Mouse (Mus musculus) CH12.LX (cell line): Measurements from ENCODE around the gene Lypd6b. TPM values are rescaled to one million over a fixed set of nuclear protein-coding genes. Genes with fewer than 3 reads are reported as not detected.

Experiments used
- DNase-seq: peaks from one replicate; pipeline ENCODE4 v3.0.0-alpha.2; 2013; ENCODE audit errors: extremely low read depth
- H3K27ac ChIP-seq: 2 replicates; pipeline ENCODE4 v1.5.1; 2012; ENCODE audit warnings: low read depth, mild to moderate bottlenecking, control low read depth, moderate library complexity; ENCODE audit not compliant: insufficient read depth
- H3K27me3 ChIP-seq: replicated peaks from 2 replicates; pipeline ENCODE3; 2012; ENCODE audit warnings: inconsistent platforms
- H3K36me3 ChIP-seq, 2 experiments: replicated peaks in 1 of 2; 2 replicates each; pipeline versions ENCODE3 to v1.6.1; 2012; ENCODE audit warnings: inconsistent platforms in 1 of 2, low read length in 1 of 2, mild to moderate bottlenecking in 1 of 2, mixed read lengths in 1 of 2, moderate library complexity in 1 of 2; ENCODE audit not compliant: control insufficient read depth in 1 of 2, insufficient read depth in 1 of 2
- H3K4me1 ChIP-seq, 2 experiments: 2 replicates each; pipeline ENCODE4 v1.6.1; 2012; ENCODE audit warnings: inconsistent platforms in 1 of 2, moderate library complexity in 1 of 2; ENCODE audit not compliant: insufficient read depth in 2 of 2, control insufficient read depth in 1 of 2
- H3K4me2 ChIP-seq: 2 replicates; pipeline ENCODE4 v1.6.1; 2012; ENCODE audit warnings: low read depth, mild to moderate bottlenecking, control low read depth; ENCODE audit not compliant: poor library complexity, insufficient read depth, severe bottlenecking
- H3K4me3 ChIP-seq, 3 experiments: fragments of 150-350 bp in 1 of 3; sonication (generic) in 1 of 3; replicated peaks in 1 of 3; 2 replicates each; pipeline versions ENCODE3 to v1.5.1; 2011 to 2012; ENCODE audit warnings: low read depth in 2 of 3, low read length in 2 of 3, mild to moderate bottlenecking in 2 of 3, moderate library complexity in 2 of 3, control low read depth in 1 of 3, improper control_type of control experiment in 1 of 3, inconsistent platforms in 1 of 3, mixed read lengths in 1 of 3; ENCODE audit not compliant: poor library complexity in 1 of 3
- H3K79me2 ChIP-seq: replicated peaks from 2 replicates; pipeline ENCODE4 v1.6.1; 2012; ENCODE audit warnings: mild to moderate bottlenecking, moderate library complexity; ENCODE audit not compliant: control insufficient read depth, poor library complexity, insufficient read depth, severe bottlenecking; ENCODE audit errors: extremely low read depth
- H3K9ac ChIP-seq: 2 replicates; pipeline ENCODE4 v1.6.1; 2012; ENCODE audit warnings: low read depth, mild to moderate bottlenecking, control low read depth, moderate library complexity; ENCODE audit not compliant: insufficient read depth
- H3K9me3 ChIP-seq: replicated peaks from 2 replicates; pipeline ENCODE3; 2012; ENCODE audit warnings: low read length, inconsistent platforms, mixed read lengths
- BHLHE40 ChIP-seq: IDR thresholded peaks from 2 replicates; pipeline ENCODE4 v1.6.1; 2011; ENCODE audit warnings: mild to moderate bottlenecking, low read depth, low read length, improper control_type of control experiment
- CHD1 ChIP-seq: IDR thresholded peaks from 2 replicates; pipeline ENCODE4 v1.6.1; 2012; ENCODE audit warnings: low read depth, low read length, improper control_type of control experiment, inconsistent platforms
- CHD2 ChIP-seq: IDR thresholded peaks from 2 replicates; pipeline ENCODE4 v1.6.1; 2011; ENCODE audit warnings: low read length, improper control_type of control experiment
- CTCF ChIP-seq, 2 experiments: IDR thresholded peaks in 1 of 2; conservative IDR thresholded peaks in 1 of 2; 2 replicates each; pipeline ENCODE4 v1.5.1; 2011 to 2012; ENCODE audit warnings: low read depth in 2 of 2, low read length in 2 of 2, improper control_type of control experiment in 1 of 2, inconsistent platforms in 1 of 2, mild to moderate bottlenecking in 1 of 2, moderate library complexity in 1 of 2
- E2F4 ChIP-seq: IDR thresholded peaks from 2 replicates; pipeline ENCODE4 v1.6.1; 2011; ENCODE audit warnings: low read depth, low read length, improper control_type of control experiment; ENCODE audit not compliant: insufficient replicate concordance
- ETS1 ChIP-seq: conservative IDR thresholded peaks from 2 replicates; pipeline ENCODE4 v1.6.1; 2012; ENCODE audit warnings: low read depth, mild to moderate bottlenecking, inconsistent platforms, low read length, improper control_type of control experiment, moderate library complexity
- GABPA ChIP-seq: IDR thresholded peaks from 2 replicates; pipeline ENCODE4 v1.6.1; 2012; ENCODE audit warnings: low read depth, low read length, improper control_type of control experiment, inconsistent platforms; ENCODE audit not compliant: insufficient replicate concordance
- HCFC1 ChIP-seq: IDR thresholded peaks from 2 replicates; pipeline ENCODE4 v1.6.1; 2012; ENCODE audit warnings: low read depth, mild to moderate bottlenecking, inconsistent platforms, low read length, improper control_type of control experiment
- JUN ChIP-seq: IDR thresholded peaks from 2 replicates; pipeline ENCODE4 v1.6.1; 2011; ENCODE audit warnings: low read depth, mild to moderate bottlenecking, low read length, improper control_type of control experiment, moderate library complexity; ENCODE audit not compliant: insufficient read depth
- MAX ChIP-seq: IDR thresholded peaks from 2 replicates; pipeline ENCODE4 v1.6.1; 2011; ENCODE audit warnings: low read length, improper control_type of control experiment
- MAZ ChIP-seq: IDR thresholded peaks from 2 replicates; pipeline ENCODE4 v1.6.1; 2012; ENCODE audit warnings: low read depth, mild to moderate bottlenecking, inconsistent platforms, low read length, improper control_type of control experiment, moderate library complexity
- MEF2A ChIP-seq: IDR thresholded peaks from 2 replicates; pipeline ENCODE4 v1.6.1; 2014; ENCODE audit warnings: low read depth, mild to moderate bottlenecking, inconsistent platforms, low read length, improper control_type of control experiment, borderline replicate concordance
- MXI1 ChIP-seq: IDR thresholded peaks from 2 replicates; pipeline ENCODE4 v1.6.1; 2011; ENCODE audit warnings: mild to moderate bottlenecking, low read depth, low read length, improper control_type of control experiment
- MYC ChIP-seq: IDR thresholded peaks from 2 replicates; pipeline ENCODE4 v1.6.1; 2011; ENCODE audit warnings: low read depth, mild to moderate bottlenecking, improper control_type of control experiment, low read length
- NELFE ChIP-seq: IDR thresholded peaks from 2 replicates; pipeline ENCODE4 v1.6.1; 2011; ENCODE audit warnings: low read depth, low read length, improper control_type of control experiment
- POLR2AphosphoS2 ChIP-seq: IDR thresholded peaks from 2 replicates; pipeline ENCODE4 v1.6.1; 2011; ENCODE audit warnings: low read depth, low read length, improper control_type of control experiment
- RCOR1 ChIP-seq: conservative IDR thresholded peaks from 2 replicates; pipeline ENCODE4 v1.6.1; 2012; ENCODE audit warnings: low read depth, mild to moderate bottlenecking, inconsistent platforms, low read length, improper control_type of control experiment
- TBP ChIP-seq: conservative IDR thresholded peaks from 2 replicates; pipeline ENCODE4 v1.6.1; 2011; ENCODE audit warnings: low read depth, low read length, improper control_type of control experiment
- TCF12 ChIP-seq: IDR thresholded peaks from 2 replicates; pipeline ENCODE4 v1.6.1; 2014; ENCODE audit warnings: low read depth, mild to moderate bottlenecking, inconsistent platforms, low read length, improper control_type of control experiment
- UBTF ChIP-seq: IDR thresholded peaks from 2 replicates; pipeline ENCODE4 v1.6.1; 2012; ENCODE audit warnings: low read depth, mild to moderate bottlenecking, inconsistent platforms, low read length, improper control_type of control experiment, moderate library complexity
- USF1 ChIP-seq: IDR thresholded peaks from 2 replicates; pipeline ENCODE4 v1.6.1; 2014; ENCODE audit warnings: low read depth, mild to moderate bottlenecking, inconsistent platforms, low read length, improper control_type of control experiment
- ZC3H11A ChIP-seq: IDR thresholded peaks from 2 replicates; pipeline ENCODE4 v1.6.1; 2012; ENCODE audit warnings: low read depth, mild to moderate bottlenecking, inconsistent platforms, low read length, improper control_type of control experiment
- ZKSCAN1 ChIP-seq: IDR thresholded peaks from 2 replicates; pipeline ENCODE4 v1.6.1; 2012; ENCODE audit warnings: low read depth, inconsistent platforms, low read length, improper control_type of control experiment, borderline replicate concordance
- ZMIZ1 ChIP-seq: IDR thresholded peaks from 2 replicates; pipeline ENCODE4 v1.6.1; 2012; ENCODE audit warnings: low read depth, mild to moderate bottlenecking, inconsistent platforms, low read length, improper control_type of control experiment
- ZNF384 ChIP-seq: IDR thresholded peaks from 2 replicates; pipeline ENCODE4 v1.6.1; 2012; ENCODE audit warnings: low read depth, low read length, improper control_type of control experiment, inconsistent platforms
- dilution Hi-C: fragments of 300-500 bp; cut with MboI; formaldehyde crosslinking; loops from 2 replicates; pipeline ENCODE4 v1.14.3; 2020; ENCODE audit warnings: low sequenced_read_pairs; ENCODE audit not compliant: extremely low pct_unique_long_range_greater_than_20kb, extremely low pct_ligation_motif_present
- in situ Hi-C: fragments of 300-500 bp; cut with MboI; formaldehyde crosslinking; loops from 3 replicates; pipeline ENCODE4 v1.14.3; 2019; ENCODE audit warnings: low sequenced_read_pairs, low pct_ligation_motif_present, low pct_unique_long_range_greater_than_20kb, mixed read lengths
- polyA plus RNA-seq: library from polyadenylated mRNA; unstranded; fragments of >175 nt; gene quantifications from 2 replicates; pipeline ENCODE4 v1.2.1, GENCODE M21; 2012; ENCODE audit warnings: low read depth; ENCODE audit not compliant: insufficient read length
- total RNA-seq, 2 experiments: library from RNA; depleted of rRNA; stranded (reverse); fragments of 300-350 nt in 1 of 2; fragments of >200 nt in 1 of 2; gene quantifications; 2 replicates each; pipeline ENCODE4 v1.2.3; 2012 to 2014

Lypd6b gene
- total and polyA plus RNA-seq, 3 experiments = 0.15 to 1.4 TPM; not detected in 1

- in situ Hi-C loops (no loop called here), dilution Hi-C loops (no loop called here)
- no peak overlapping the region for H3K27ac ChIP-seq
Observed at GRCm38 (mm10) chr2:49927362-49927761, 139.9 kb downstream of the Lypd6b start.

GRCm38 (mm10) chr2:49929931-49930330 is 142.4 kb downstream of the Lypd6b start:
- no peak overlapping the region for H3K27ac ChIP-seq
- H3K4me3 ChIP-seq = no peak overlapping the region
- no peak overlapping the region for H3K4me2 ChIP-seq
- no peaks in the 10 kb centered on the region for H3K36me3 ChIP-seq
- peaks cover 0 to 7% of the 10 kb centered on the region in 2 experiments; a peak in 2 of 4 replicates for H3K4me1 ChIP-seq
- TF ChIP-seq ZKSCAN1 (no peak), ZNF384 (no peak), ZC3H11A (no peak), MXI1 (no peak), MAZ (no peak), JUN (no peak), RCOR1 (no peak), MAX (no peak), GABPA (no peak), MEF2A (no peak), BHLHE40 (no peak), CHD1 (no peak), TCF12 (no peak), CTCF (conservative IDR thresholded peaks at IDR 0.05 in 1 of 2, IDR thresholded peaks at IDR 0.05 in 1 of 2; ENCODE audit: low read depth in 2 of 2, low read length in 2 of 2) (no peak), UBTF (no peak), E2F4 (no peak), CHD2 (no peak), HCFC1 (no peak)
- in situ Hi-C loops = no loop called here
- dilution Hi-C loops = no loop called here
- DNase-seq = no peak
- H3K27me3 ChIP-seq = no peaks in the 10 kb centered on the region
- no peak overlapping the region for H3K9ac ChIP-seq
- H3K9me3 ChIP-seq = no peaks in the 10 kb centered on the region
- no peaks in the 10 kb centered on the region for H3K79me2 ChIP-seq

More at GRCm38 (mm10) chr2:49927362-49927761, 139.9 kb downstream of the Lypd6b start:
- Histone ChIP-seq H3K4me3 (no peak overlapping the region), H3K9ac (no peak overlapping the region), H3K4me1 (peaks cover 0 to 7% of the 10 kb centered on the region in 2 experiments; a peak in 2 of 4 replicates), H3K9me3 (no peaks in the 10 kb centered on the region), H3K27me3 (no peaks in the 10 kb centered on the region), H3K79me2 (no peaks in the 10 kb centered on the region), H3K4me2 (no peak overlapping the region), H3K36me3 (no peaks in the 10 kb centered on the region)
- TF ChIP-seq MYC (no peak), ZKSCAN1 (no peak), POLR2AphosphoS2 (no peak), ETS1 (no peak), ZMIZ1 (no peak), MXI1 (no peak), ZC3H11A (no peak), TBP (no peak), NELFE (no peak), CTCF (conservative IDR thresholded peaks at IDR 0.05 in 1 of 2, IDR thresholded peaks at IDR 0.05 in 1 of 2; ENCODE audit: low read depth in 2 of 2, low read length in 2 of 2) (no peak), USF1 (no peak), TCF12 (no peak)
- DNase-seq = no peak
